Mouse (Mus musculus) stomach, embryonic 16.5 days (tissue): ENCODE data around the gene Zrsr1. TPM values are rescaled to one million over a fixed set of nuclear protein-coding genes. Genes with fewer than 3 reads are reported as not detected.
A peak's percentile ranks its signal among the peaks of the same experiment; 100 is the strongest.

ENCODE experiments used
- ATAC-seq: fragments of 200-750 bp; cut with Nextera tagmentation; 2 replicates; pipeline ENCODE4 v1.8.0; 2017; ENCODE audit warnings: moderate number of reproducible peaks, moderate TSS enrichment; ENCODE audit not compliant: insufficient read depth, low FRiP score
- H3K27ac ChIP-seq: fragments of 300-500 bp; sonication (generic); 2 replicates; pipeline ENCODE4 v1.5.1; 2014; ENCODE audit warnings: low read length
- H3K27me3 ChIP-seq: fragments of 300-500 bp; sonication (generic); 2 replicates; pipeline ENCODE4 v1.6.1; 2014; ENCODE audit warnings: low read length, control low read depth, mixed read lengths; ENCODE audit not compliant: control insufficient read depth, insufficient read depth
- H3K36me3 ChIP-seq: fragments of 300-500 bp; sonication (generic); 2 replicates; pipeline ENCODE4 v1.6.1; 2014; ENCODE audit warnings: low read length; ENCODE audit not compliant: control insufficient read depth, insufficient read depth
- H3K4me1 ChIP-seq: fragments of 300-500 bp; sonication (generic); 2 replicates; pipeline ENCODE4 v1.6.1; 2014; ENCODE audit warnings: low read length, control low read depth, mixed read lengths; ENCODE audit not compliant: control insufficient read depth, insufficient read depth
- H3K4me2 ChIP-seq: fragments of 300-500 bp; sonication (generic); 2 replicates; pipeline ENCODE4 v1.6.1; 2014; ENCODE audit warnings: low read depth, low read length, mixed read lengths
- H3K4me3 ChIP-seq: fragments of 300-500 bp; sonication (generic); replicated peaks from 2 replicates; pipeline ENCODE4 v1.5.1; 2014; ENCODE audit warnings: mild to moderate bottlenecking, low read length
- H3K9ac ChIP-seq: fragments of 300-500 bp; sonication (generic); 2 replicates; pipeline ENCODE4 v1.6.1; 2014; ENCODE audit warnings: low read length
- H3K9me3 ChIP-seq: fragments of 300-500 bp; sonication (generic); replicated peaks from 2 replicates; pipeline ENCODE4 v1.6.1; 2016; ENCODE audit warnings: low read length, control low read depth; ENCODE audit not compliant: control insufficient read depth
- WGBS: fragments of 180-500 bp; shearing (Covaris S2); extraction: QIAGEN DNeasy Blood & Tissue Kit; methylation state at CpG from one replicate; pipeline ENCODE4 v1.1.7; 2014; 5-methylcytosine and 5-hydroxymethylcytosine counted together
- polyA plus RNA-seq: library from polyadenylated mRNA; unstranded; fragments of >200 nt; fragmentation: Nextera tagmentation; extraction: Ambion mirVana; gene quantifications from 2 replicates; pipeline ENCODE4 v1.2.1, GENCODE M21; 2015

Gene Zrsr1
- polyA plus RNA-seq, 1 experiment from 2014 or later, result 3.2 TPM

DNA sequence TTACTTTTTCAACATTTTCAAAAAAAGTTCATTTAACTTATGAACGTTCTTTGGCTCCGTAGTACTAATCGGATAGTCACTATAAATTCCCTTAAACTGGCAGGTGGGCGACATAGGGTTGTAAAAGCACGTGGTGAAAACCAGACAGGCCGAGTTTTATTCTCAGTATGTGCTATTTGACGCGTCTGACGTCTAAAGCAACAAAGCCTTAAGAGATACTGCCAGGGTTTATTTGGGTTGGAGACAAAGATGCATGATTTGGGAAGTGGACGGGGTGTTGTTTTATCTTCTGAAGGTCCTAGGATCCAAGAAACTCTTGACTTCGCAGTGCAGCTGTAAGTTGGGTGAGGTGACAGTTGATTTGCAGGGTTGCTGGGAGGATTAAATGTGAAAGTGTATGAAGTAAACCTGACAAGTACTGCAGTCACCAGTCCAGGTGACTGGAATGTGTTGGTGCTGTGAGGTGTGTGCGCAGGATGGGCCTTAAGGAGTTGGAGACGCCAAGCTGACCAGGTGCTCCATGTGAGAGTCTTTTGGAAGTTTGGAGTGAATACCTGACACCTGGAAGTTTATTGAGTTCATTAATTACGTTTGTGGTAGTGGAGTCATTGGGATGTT is 19.5 kb downstream of the Zrsr1 start:
- 7% methylated on average over 14 of the region's 14 CpGs for WGBS
- no peaks in the 10 kb centered on the region for H3K27me3 ChIP-seq
- no peak overlapping the region for H3K27ac ChIP-seq
- peak overlapping the region; percentile 94 for H3K9ac ChIP-seq
- H3K9me3 ChIP-seq, result no peaks in the 10 kb centered on the region
- peaks cover 11% of the 10 kb centered on the region; the same call in 1 of the 2 replicates for H3K4me1 ChIP-seq
- peak overlapping the region; percentile 67 for H3K4me2 ChIP-seq
- peaks cover 9% of the 10 kb centered on the region; the same call in 1 of the 2 replicates for H3K36me3 ChIP-seq
- H3K4me3 ChIP-seq, result peak overlapping the region; percentile 82
- no peak for ATAC-seq

DNA sequence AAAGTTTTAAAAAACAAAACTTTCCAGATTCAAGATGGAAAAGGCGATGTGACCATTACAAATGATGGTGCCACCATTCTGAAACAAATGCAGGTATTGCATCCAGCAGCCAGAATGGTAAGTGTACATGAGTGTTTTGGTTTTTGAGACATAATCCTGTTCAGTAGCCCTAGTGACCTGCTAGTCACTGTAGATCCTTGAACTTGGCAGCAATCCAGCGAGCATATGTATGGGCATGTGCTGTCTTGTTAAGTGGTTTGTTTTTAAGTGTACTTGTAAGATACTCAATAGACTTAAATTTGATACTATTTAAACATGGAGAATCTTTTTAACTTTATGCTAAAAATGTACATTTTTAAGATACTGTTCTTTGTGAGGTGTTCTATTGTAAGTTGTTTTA is 22.5 kb downstream of the Zrsr1 start:
- WGBS, result 85% methylated on average over 2 of the region's 2 CpGs
- Histone ChIP-seq H3K4me1 (peaks cover 11% of the 10 kb centered on the region; the same call in 1 of the 2 replicates), H3K36me3 (peaks cover 18% of the 10 kb centered on the region), H3K27me3 (no peaks in the 10 kb centered on the region), H3K9ac (no peak overlapping the region), H3K27ac (no peak overlapping the region), H3K9me3 (no peaks in the 10 kb centered on the region), H3K4me2 (no peak overlapping the region), H3K4me3 (no peak overlapping the region)
- ATAC-seq, result no peak

DNA sequence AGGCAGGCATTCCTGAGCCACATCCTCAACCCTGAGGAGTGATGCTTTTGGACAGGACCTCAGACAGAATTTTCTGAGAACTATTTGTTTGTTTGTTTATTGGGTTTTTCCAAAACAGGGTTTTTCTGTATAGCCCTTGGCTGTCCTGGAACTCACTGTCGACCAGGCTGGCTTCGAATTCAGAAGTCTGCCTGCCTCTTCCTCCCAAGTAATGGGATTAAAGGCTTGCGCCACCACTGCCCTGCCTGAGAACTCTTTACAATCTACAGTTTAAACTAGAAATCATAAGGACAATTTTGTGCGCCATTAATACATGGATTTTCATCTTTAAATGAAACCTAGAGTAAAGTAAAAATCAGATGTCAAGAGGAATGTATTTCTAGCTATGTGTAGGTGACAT is 23.7 kb downstream of the Zrsr1 start:
- no peaks in the 10 kb centered on the region for H3K9me3 ChIP-seq
- no peak overlapping the region for H3K4me3 ChIP-seq
- H3K4me2 ChIP-seq, result no peak overlapping the region
- no peaks in the 10 kb centered on the region for H3K27me3 ChIP-seq
- peaks cover 6% of the 10 kb centered on the region; the same call in 1 of the 2 replicates for H3K4me1 ChIP-seq
- no peak overlapping the region for H3K27ac ChIP-seq
- no peak overlapping the region for H3K9ac ChIP-seq
- peaks cover 30% of the 10 kb centered on the region for H3K36me3 ChIP-seq
- whole genome bisulfite sequencing, result 93% methylated on average over 4 of the region's 4 CpGs
- ATAC-seq, result no peak

DNA sequence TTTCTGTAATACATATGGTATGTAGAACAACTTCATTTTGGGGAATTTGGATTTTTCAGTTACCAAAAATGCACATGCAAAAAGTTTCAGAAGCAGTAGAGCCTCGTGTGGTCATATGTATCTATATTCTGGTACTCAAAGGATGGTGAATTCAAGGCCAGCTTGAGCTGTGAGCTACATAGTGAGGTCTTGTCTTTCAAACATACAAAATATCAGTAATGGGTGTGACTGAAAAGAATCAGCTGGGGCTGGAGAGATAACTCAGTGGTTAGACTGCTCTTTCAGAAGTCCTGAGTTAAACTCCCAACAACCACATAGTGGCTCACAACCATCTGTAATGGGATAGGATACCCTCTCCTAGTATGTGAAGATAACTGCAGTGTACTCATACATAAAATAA is 26.5 kb downstream of the Zrsr1 start:
- no peaks in the 10 kb centered on the region for H3K27me3 ChIP-seq
- WGBS, result 68% methylated on average over 1 of the region's 1 CpGs
- no peak for ATAC-seq

DNA sequence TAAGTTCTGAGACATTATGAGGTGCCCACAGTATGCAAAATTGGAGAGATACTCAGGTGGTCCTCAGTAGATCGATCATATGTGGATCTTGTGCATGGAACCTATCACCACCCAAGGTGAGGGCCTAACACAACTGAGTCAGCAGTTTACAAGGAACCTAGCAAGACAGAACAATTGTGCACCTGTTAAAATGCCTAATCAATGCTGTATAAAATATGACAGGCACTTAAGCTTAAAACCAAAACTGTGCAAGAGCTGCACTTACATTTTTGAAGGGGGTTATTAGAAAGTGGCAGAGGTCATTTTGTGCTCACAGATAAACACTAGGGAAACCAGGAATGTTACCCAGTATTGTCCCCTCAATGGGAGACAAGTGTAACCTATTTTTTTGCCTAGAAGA is 33.5 kb downstream of the Zrsr1 start:
- H3K27me3 ChIP-seq, result no peaks in the 10 kb centered on the region
- H3K27ac ChIP-seq, result no peak overlapping the region
- no peak overlapping the region for H3K4me3 ChIP-seq
- H3K4me2 ChIP-seq, result no peak overlapping the region
- WGBS, result 95% methylated on average over 1 of the region's 1 CpGs
- H3K4me1 ChIP-seq, result 0 out of 2 replicates have a peak, but pooled peaks cover 5% of the 10 kb centered on the region
- no peak for ATAC-seq
- peaks cover 14% of the 10 kb centered on the region; the same call in 1 of the 2 replicates for H3K36me3 ChIP-seq
- H3K9me3 ChIP-seq, result no peaks in the 10 kb centered on the region
- H3K9ac ChIP-seq, result no peak overlapping the region

More for the DNA sequence above, 26.5 kb downstream of the Zrsr1 start:
- Histone ChIP-seq H3K36me3 (peaks cover 38% of the 10 kb centered on the region), H3K4me2 (no peak overlapping the region), H3K4me3 (no peak overlapping the region), H3K27ac (no peak overlapping the region), H3K9ac (no peak overlapping the region), H3K4me1 (no peaks in the 10 kb centered on the region), H3K9me3 (no peaks in the 10 kb centered on the region)

DNA sequence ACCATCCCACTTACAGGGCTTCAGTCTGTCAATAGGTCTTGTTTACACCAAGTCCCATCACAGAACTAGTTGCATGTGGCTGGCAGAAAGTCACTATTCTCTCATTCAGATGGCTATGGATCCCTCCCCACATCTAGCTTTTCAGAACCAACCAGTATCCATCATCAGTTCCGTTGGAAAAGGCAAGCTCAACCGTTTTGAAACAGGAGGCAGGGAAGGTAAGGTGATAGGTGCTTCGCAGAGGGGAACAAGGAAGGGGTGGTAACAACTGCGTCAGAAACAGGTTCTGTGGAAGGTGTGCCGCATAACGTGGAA is 35.3 kb downstream of the Zrsr1 start:
- 2% methylated on average over 6 of the region's 6 CpGs for WGBS
- H3K9ac ChIP-seq, result peak overlapping the region; percentile 60
- peaks cover 10% of the 10 kb centered on the region; the same call in 1 of the 2 replicates for H3K36me3 ChIP-seq
- H3K27me3 ChIP-seq, result no peaks in the 10 kb centered on the region
- no peaks in the 10 kb centered on the region for H3K9me3 ChIP-seq
- peak overlapping the region; percentile 42; the same call in 1 of the 2 replicates for H3K27ac ChIP-seq
- peak overlapping the region; percentile 68 for H3K4me3 ChIP-seq
- H3K4me2 ChIP-seq, result peak overlapping the region; percentile 88
- ATAC-seq, result no peak
- 0 out of 2 replicates have a peak, but pooled peaks cover 5% of the 10 kb centered on the region for H3K4me1 ChIP-seq

DNA sequence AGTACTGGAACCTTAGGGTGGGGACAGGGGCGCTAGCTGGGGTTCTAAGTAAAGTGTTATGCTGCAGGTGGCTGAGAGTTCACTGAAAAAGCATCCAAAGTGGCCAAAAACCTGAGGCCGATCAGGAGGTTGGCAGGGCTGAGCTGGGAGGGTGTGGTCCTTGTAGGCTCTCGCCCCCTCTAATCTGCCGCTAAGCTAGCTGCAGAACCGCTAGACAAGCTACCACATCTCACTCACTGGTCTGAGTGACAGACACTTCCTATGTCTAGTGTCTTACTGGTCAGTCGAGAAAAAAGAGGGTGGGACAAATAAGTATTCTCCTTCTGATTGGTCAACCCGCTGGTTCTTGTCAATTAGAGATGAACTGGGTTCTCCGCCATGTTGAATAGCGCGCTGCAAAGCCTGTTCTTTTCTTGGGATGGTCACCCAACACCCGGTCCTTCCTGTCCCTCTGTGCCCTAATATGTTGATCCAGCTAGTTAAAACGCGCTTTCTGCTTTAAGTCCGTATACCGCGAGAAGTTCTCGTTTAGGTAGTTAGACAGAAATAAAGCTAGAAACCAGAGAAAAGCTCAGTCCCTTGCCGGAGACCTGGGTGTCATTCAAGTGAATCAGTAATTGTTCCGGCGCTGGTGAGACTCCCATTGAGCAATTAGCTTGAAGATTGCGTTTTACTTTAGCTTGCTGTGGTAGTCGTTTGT is 35.8 kb downstream of the Zrsr1 start, which contains the start of gene Fam161a:
Gene Fam161a (plus strand): TSS at position 51 of the 700 bp plus-strand sequence.
- H3K27me3 ChIP-seq, result no peaks in the 10 kb centered on the region
- under 1% methylated on average over 22 of the region's 22 CpGs for WGBS
- peak; percentile 94 for ATAC-seq

DNA sequence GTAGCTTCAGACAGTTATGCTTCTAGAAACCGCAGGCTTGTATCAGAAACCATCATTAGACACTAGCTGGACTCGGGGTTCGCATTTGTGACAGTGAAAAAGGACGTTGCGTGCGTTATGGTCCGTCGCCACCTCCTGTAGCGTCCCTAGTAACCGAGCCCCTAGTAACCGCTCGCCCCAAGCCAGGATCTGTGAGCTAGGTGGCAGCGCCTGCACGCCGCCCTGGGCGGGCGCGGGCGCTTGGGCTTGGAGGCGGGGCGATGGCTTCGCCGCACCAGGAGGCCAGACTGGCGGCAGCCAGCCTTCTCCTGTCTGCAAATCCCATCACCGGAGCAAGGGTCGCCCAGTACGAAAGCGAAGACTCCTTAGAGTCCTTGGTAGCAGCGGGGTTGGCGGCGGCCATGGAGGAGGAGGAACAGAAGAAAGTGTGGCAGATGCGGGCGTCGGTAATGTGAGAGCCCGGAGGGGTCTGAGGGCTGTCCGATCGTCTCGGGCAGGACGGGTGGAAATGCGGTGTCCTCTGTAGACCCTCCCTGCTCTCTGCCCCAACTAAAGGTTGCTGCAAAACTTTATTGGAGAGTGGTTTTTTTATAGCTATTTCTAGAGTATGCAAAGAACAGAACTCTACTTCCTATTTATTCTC is 36.5 kb downstream of the Zrsr1 start:
- H3K36me3 ChIP-seq, result peaks cover 4% of the 10 kb centered on the region; the same call in 1 of the 2 replicates
- H3K9ac ChIP-seq, result peak overlapping the region; percentile 76
- H3K4me2 ChIP-seq, result peak overlapping the region; percentile 88
- ATAC-seq, result peak; percentile 92
- H3K27me3 ChIP-seq, result no peaks in the 10 kb centered on the region
- WGBS, result under 1% methylated on average over 40 of the region's 40 CpGs
- peak overlapping the region; percentile 89 for H3K27ac ChIP-seq
- H3K4me3 ChIP-seq, result peak overlapping the region; percentile 68
- 0 out of 2 replicates have a peak, but pooled peaks cover 5% of the 10 kb centered on the region for H3K4me1 ChIP-seq
- H3K9me3 ChIP-seq, result no peaks in the 10 kb centered on the region

More for the DNA sequence above, 35.8 kb downstream of the Zrsr1 start, which contains the start of gene Fam161a:
- Histone ChIP-seq H3K9ac (peak within 1 kb of the TSS; percentile 76), H3K27ac (peak within 1 kb of the TSS; percentile 89), H3K4me3 (peak within 1 kb of the TSS; percentile 68), H3K4me1 (0 out of 2 replicates have a peak, but pooled peaks cover 5% of the 10 kb centered on the region), H3K9me3 (no peaks in the 10 kb centered on the region), H3K36me3 (peaks cover 5% of the 10 kb centered on the region; the same call in 1 of the 2 replicates), H3K4me2 (peak within 1 kb of the TSS; percentile 88)
